Mouse (Mus musculus): ENCODE data around the gene Fam19a2. TPM values are rescaled to one million over a fixed set of nuclear protein-coding genes. Genes with fewer than 3 reads are reported as not detected.

Fam19a2 gene
- under 1 TPM; 0.06 to 0.13 TPM for total RNA-seq (2021)

- no peak for DNase-seq (ENCODE audit: low spot score)
- intact Hi-C loops (cut with DNase I): no loop called here
Measured at GRCm38 (mm10) chr10:123263876-123264309, at the start of gene Fam19a2. TSS of gene Fam19a2 (plus strand) at chr10:123263996.

GRCm38 (mm10) chr10:123222785-123223184 is 41.0 kb upstream of the Fam19a2 start:
- no peak for DNase-seq (ENCODE audit: low spot score)
- intact Hi-C loops (cut with DNase I): no loop called here

GRCm38 (mm10) chr10:123229420-123229819 is 34.4 kb upstream of the Fam19a2 start:
- intact Hi-C loops (cut with DNase I): no loop called here
- no peak for DNase-seq (ENCODE audit: low spot score)

- no peak for DNase-seq (ENCODE audit: low spot score)
- intact Hi-C loops (cut with DNase I): no loop called here
Measured at GRCm38 (mm10) chr10:123248063-123248462, 15.7 kb upstream of the Fam19a2 start.

GRCm38 (mm10) chr10:123251904-123252303 is 11.9 kb upstream of the Fam19a2 start:
- intact Hi-C loops (cut with DNase I): no loop called here
- DNase-seq (ENCODE audit: low spot score): no peak

- intact Hi-C loops (cut with DNase I): no loop called here
- DNase-seq (ENCODE audit: low spot score): no peak
Measured at GRCm38 (mm10) chr10:123254299-123254698, 9.5 kb upstream of the Fam19a2 start.

GRCm38 (mm10) chr10:123255674-123256348 is 8.0 kb upstream of the Fam19a2 start:
- intact Hi-C loops (cut with DNase I): no loop called here
- DNase-seq (ENCODE audit: low spot score): no peak

GRCm38 (mm10) chr10:123264461-123265191 is 830 bp downstream of the Fam19a2 start:
- intact Hi-C loops (cut with DNase I): no loop called here
- no peak for DNase-seq (ENCODE audit: low spot score)

GRCm38 (mm10) chr10:123265241-123265790 is 1.5 kb downstream of the Fam19a2 start:
- intact Hi-C loops (cut with DNase I): no loop called here
- no peak for DNase-seq (ENCODE audit: low spot score)

- DNase-seq (ENCODE audit: low spot score): no peak
- intact Hi-C loops (cut with DNase I): no loop called here
Measured at GRCm38 (mm10) chr10:123268568-123268967, 4.8 kb downstream of the Fam19a2 start.

- DNase-seq (ENCODE audit: low spot score): no peak
- intact Hi-C loops (cut with DNase I): no loop called here
Measured at GRCm38 (mm10) chr10:123274554-123274953, 10.8 kb downstream of the Fam19a2 start.

- intact Hi-C loops (cut with DNase I): no loop called here
Measured at GRCm38 (mm10) chr10:123307300-123307699, 43.5 kb downstream of the Fam19a2 start.

GRCm38 (mm10) chr10:123326271-123326670 is 62.5 kb downstream of the Fam19a2 start:
- intact Hi-C loops (cut with DNase I): no loop called here
- no peak for DNase-seq (ENCODE audit: low spot score)

More at GRCm38 (mm10) chr10:123307300-123307699, 43.5 kb downstream of the Fam19a2 start:
- no peak for DNase-seq (ENCODE audit: low spot score)

- DNase-seq (ENCODE audit: low spot score): no peak
- intact Hi-C loops (cut with DNase I): no loop called here
Measured at GRCm38 (mm10) chr10:123341280-123341679, 77.5 kb downstream of the Fam19a2 start.

GRCm38 (mm10) chr10:123342591-123343236 is 78.9 kb downstream of the Fam19a2 start:
- DNase-seq (ENCODE audit: low spot score): no peak
- intact Hi-C loops (cut with DNase I): no loop called here

GRCm38 (mm10) chr10:123346301-123346700 is 82.5 kb downstream of the Fam19a2 start:
- DNase-seq (ENCODE audit: low spot score): no peak
- intact Hi-C loops (cut with DNase I): no loop called here

- DNase-seq (ENCODE audit: low spot score): no peak
- intact Hi-C loops (cut with DNase I): no loop called here
Measured at GRCm38 (mm10) chr10:123353667-123354066, 89.9 kb downstream of the Fam19a2 start.

GRCm38 (mm10) chr10:123357010-123357409 is 93.2 kb downstream of the Fam19a2 start:
- DNase-seq (ENCODE audit: low spot score): no peak
- intact Hi-C loops (cut with DNase I): no loop called here

- intact Hi-C loops (cut with DNase I): no loop called here
- no peak for DNase-seq (ENCODE audit: low spot score)
Measured at GRCm38 (mm10) chr10:123360492-123360891, 96.7 kb downstream of the Fam19a2 start.

- intact Hi-C loops (cut with DNase I): no loop called here
Measured at GRCm38 (mm10) chr10:123364628-123365027, 100.8 kb downstream of the Fam19a2 start.

More at GRCm38 (mm10) chr10:123364628-123365027, 100.8 kb downstream of the Fam19a2 start:
- DNase-seq (ENCODE audit: low spot score): no peak

Measured in heart, postnatal 25 days (tissue).